Mouse (Mus musculus): ENCODE measurements around the gene Xrcc5. TPM values are rescaled to one million over a fixed set of nuclear protein-coding genes. Genes with fewer than 3 reads are reported as not detected.

Xrcc5 gene
- polyA plus RNA-seq, 1 experiment from 2014 or later, result 10.3 TPM

GRCm38 (mm10) chr1:72293869-72294663 lies 13.2 kb upstream of the Xrcc5 start:
- Histone ChIP-seq H3K9ac (replicated peaks) (no peak overlapping the region), H3K4me1 (ENCODE audit: insufficient read depth) (peaks cover 3% of the 10 kb centered on the region; the same call in 1 of the 2 replicates), H3K27me3 (ENCODE audit: insufficient read depth, low read length) (no peaks in the 10 kb centered on the region), H3K36me3 (replicated peaks; ENCODE audit: insufficient read depth, low read length) (no peaks in the 10 kb centered on the region), H3K27ac (ENCODE audit: low read depth) (peak overlapping the region; percentile 71), H3K4me3 (ENCODE audit: low read depth, low read length) (no peak overlapping the region), H3K4me2 (ENCODE audit: low read depth, low read length) (no peak overlapping the region), H3K9me3 (ENCODE audit: low read length) (no peaks in the 10 kb centered on the region)
- DNase-seq (peak; percentile 37), ATAC-seq (peak; percentile 89)
- 47% methylated on average over 4 of the region's 4 CpGs for WGBS (ENCODE audit: insufficient replicate concordance)
- TF ChIP-seq CTCF (IDR thresholded peaks at IDR 0.05; ENCODE audit: low read depth) (no peak), EP300 (IDR thresholded peaks at IDR 0.05; ENCODE audit: low read depth) (peak; percentile 30; the same call in 1 of the 2 replicates)

GRCm38 (mm10) chr1:72295746-72296145 lies 11.5 kb upstream of the Xrcc5 start:
- Histone ChIP-seq H3K36me3 (replicated peaks; ENCODE audit: insufficient read depth, low read length) (no peaks in the 10 kb centered on the region), H3K4me3 (ENCODE audit: low read depth, low read length) (no peak overlapping the region), H3K9ac (replicated peaks) (no peak overlapping the region), H3K4me1 (ENCODE audit: insufficient read depth) (peaks cover 3% of the 10 kb centered on the region; the same call in 1 of the 2 replicates), H3K27ac (ENCODE audit: low read depth) (no peak overlapping the region), H3K4me2 (ENCODE audit: low read depth, low read length) (no peak overlapping the region), H3K9me3 (ENCODE audit: low read length) (no peaks in the 10 kb centered on the region), H3K27me3 (ENCODE audit: insufficient read depth, low read length) (no peaks in the 10 kb centered on the region)
- DNase-seq (no peak), ATAC-seq (no peak)
- 64% methylated on average over 8 of the region's 8 CpGs for WGBS (ENCODE audit: insufficient replicate concordance)
- TF ChIP-seq EP300 (IDR thresholded peaks at IDR 0.05; ENCODE audit: low read depth) (no peak), CTCF (IDR thresholded peaks at IDR 0.05; ENCODE audit: low read depth) (no peak)

DNA sequence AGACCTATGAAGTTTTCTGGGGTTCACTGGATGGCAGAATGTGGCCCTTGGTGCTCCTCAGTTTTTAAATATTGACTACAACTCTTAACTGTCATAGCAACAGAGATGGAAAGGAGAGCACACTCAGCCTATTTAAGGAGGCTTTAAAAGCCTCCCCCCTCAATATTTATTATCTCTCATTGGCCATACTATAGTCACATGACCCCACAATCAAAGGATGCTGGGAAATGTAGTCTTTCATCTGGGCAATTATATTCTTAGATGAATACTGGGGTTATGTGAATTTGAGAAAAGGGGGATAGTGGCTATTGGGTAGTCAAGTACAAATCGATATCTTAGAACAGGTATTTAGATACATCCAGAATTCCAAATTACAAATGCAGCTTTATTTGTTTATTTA lies 5.4 kb upstream of the Xrcc5 start:
- DNase-seq (no peak), ATAC-seq (no peak)
- no peaks in the 10 kb centered on the region for H3K27me3 ChIP-seq (ENCODE audit: insufficient read depth, low read length)
- H3K4me2 ChIP-seq (ENCODE audit: low read depth, low read length), result no peak overlapping the region
- H3K9me3 ChIP-seq (ENCODE audit: low read length), result no peaks in the 10 kb centered on the region
- H3K36me3 ChIP-seq (replicated peaks; ENCODE audit: insufficient read depth, low read length), result no peaks in the 10 kb centered on the region
- peaks cover 7% of the 10 kb centered on the region for H3K4me1 ChIP-seq (ENCODE audit: insufficient read depth)
- no peak overlapping the region for H3K27ac ChIP-seq (ENCODE audit: low read depth)
- TF ChIP-seq EP300 (IDR thresholded peaks at IDR 0.05; ENCODE audit: low read depth), result no peak
- TF ChIP-seq CTCF (IDR thresholded peaks at IDR 0.05; ENCODE audit: low read depth), result no peak
- 51% methylated on average over 1 of the region's 1 CpGs for WGBS (ENCODE audit: insufficient replicate concordance)
- no peak overlapping the region for H3K9ac ChIP-seq (replicated peaks)
- H3K4me3 ChIP-seq (ENCODE audit: low read depth, low read length), result no peak overlapping the region

- no peak overlapping the region; the same call in 1 of the 2 replicates for H3K4me3 ChIP-seq (ENCODE audit: low read depth, low read length)
- no peak overlapping the region for H3K27ac ChIP-seq (ENCODE audit: low read depth)
- ATAC-seq (no peak), DNase-seq (no peak)
- H3K9me3 ChIP-seq (ENCODE audit: low read length), result no peaks in the 10 kb centered on the region
- no peak for TF ChIP-seq EP300 (IDR thresholded peaks at IDR 0.05; ENCODE audit: low read depth)
- no peak for TF ChIP-seq CTCF (IDR thresholded peaks at IDR 0.05; ENCODE audit: low read depth)
- H3K4me2 ChIP-seq (ENCODE audit: low read depth, low read length), result peak overlapping the region; percentile 84
- no peaks in the 10 kb centered on the region for H3K36me3 ChIP-seq (replicated peaks; ENCODE audit: insufficient read depth, low read length)
- H3K27me3 ChIP-seq (ENCODE audit: insufficient read depth, low read length), result no peaks in the 10 kb centered on the region
- H3K4me1 ChIP-seq (ENCODE audit: insufficient read depth), result peaks cover 12% of the 10 kb centered on the region
- 48% methylated on average over 3 of the region's 3 CpGs for WGBS (ENCODE audit: insufficient replicate concordance)
- H3K9ac ChIP-seq (replicated peaks), result no peak overlapping the region
Measured at GRCm38 (mm10) chr1:72306241-72306640, 980 bp upstream of the Xrcc5 start.

GRCm38 (mm10) chr1:72306679-72307181 lies 491 bp upstream of the Xrcc5 start:
- Histone ChIP-seq H3K36me3 (replicated peaks; ENCODE audit: insufficient read depth, low read length) (no peaks in the 10 kb centered on the region), H3K27me3 (ENCODE audit: insufficient read depth, low read length) (no peaks in the 10 kb centered on the region), H3K4me3 (ENCODE audit: low read depth, low read length) (peak overlapping the region; percentile 73), H3K4me2 (ENCODE audit: low read depth, low read length) (peak overlapping the region; percentile 84), H3K9me3 (ENCODE audit: low read length) (no peaks in the 10 kb centered on the region), H3K9ac (replicated peaks) (peak overlapping the region; percentile 71), H3K4me1 (ENCODE audit: insufficient read depth) (peaks cover 12% of the 10 kb centered on the region), H3K27ac (ENCODE audit: low read depth) (peak overlapping the region; percentile 88)
- DNase-seq (peak; percentile 43), ATAC-seq (peak; percentile 82)
- WGBS (ENCODE audit: insufficient replicate concordance), result under 1% methylated on average over 11 of the region's 11 CpGs
- peak; percentile 61 for TF ChIP-seq CTCF (IDR thresholded peaks at IDR 0.05; ENCODE audit: low read depth)
- TF ChIP-seq EP300 (IDR thresholded peaks at IDR 0.05; ENCODE audit: low read depth), result no peak

DNA sequence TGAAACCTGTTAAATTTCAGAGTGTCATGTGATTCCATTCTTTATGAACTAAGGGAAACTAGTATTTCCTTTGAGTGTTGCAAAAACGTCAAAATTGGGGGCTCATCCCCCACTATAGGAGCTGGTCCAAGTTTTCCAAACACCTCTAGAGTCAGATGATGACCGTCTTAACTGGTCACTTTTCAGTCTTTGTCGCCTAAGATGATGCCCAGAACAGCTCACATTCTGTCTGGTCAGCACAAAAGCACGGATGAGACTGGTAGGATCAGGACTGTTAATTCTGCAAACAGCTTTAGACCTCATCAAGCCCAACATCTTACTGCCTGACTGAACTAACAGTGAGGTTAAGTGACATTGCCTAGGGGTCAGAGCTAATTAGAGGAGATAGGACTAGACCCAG lies 1.7 kb downstream of the Xrcc5 start:
- H3K4me3 ChIP-seq (ENCODE audit: low read depth, low read length), result no peak overlapping the region
- TF ChIP-seq CTCF (IDR thresholded peaks at IDR 0.05; ENCODE audit: low read depth), result no peak
- no peak for TF ChIP-seq EP300 (IDR thresholded peaks at IDR 0.05; ENCODE audit: low read depth)
- no peak overlapping the region for H3K4me2 ChIP-seq (ENCODE audit: low read depth, low read length)
- H3K4me1 ChIP-seq (ENCODE audit: insufficient read depth), result peaks cover 12% of the 10 kb centered on the region
- no peak overlapping the region for H3K9ac ChIP-seq (replicated peaks)
- WGBS (ENCODE audit: insufficient replicate concordance), result 74% methylated on average over 4 of the region's 4 CpGs
- no peak for ATAC-seq
- H3K36me3 ChIP-seq (replicated peaks; ENCODE audit: insufficient read depth, low read length), result no peaks in the 10 kb centered on the region
- no peak for DNase-seq
- no peak overlapping the region for H3K27ac ChIP-seq (ENCODE audit: low read depth)
- no peaks in the 10 kb centered on the region for H3K27me3 ChIP-seq (ENCODE audit: insufficient read depth, low read length)
- H3K9me3 ChIP-seq (ENCODE audit: low read length), result no peaks in the 10 kb centered on the region
